Comparison of ENCODE assay signal across 17 mouse cellular contexts in the genomic region with DNA sequence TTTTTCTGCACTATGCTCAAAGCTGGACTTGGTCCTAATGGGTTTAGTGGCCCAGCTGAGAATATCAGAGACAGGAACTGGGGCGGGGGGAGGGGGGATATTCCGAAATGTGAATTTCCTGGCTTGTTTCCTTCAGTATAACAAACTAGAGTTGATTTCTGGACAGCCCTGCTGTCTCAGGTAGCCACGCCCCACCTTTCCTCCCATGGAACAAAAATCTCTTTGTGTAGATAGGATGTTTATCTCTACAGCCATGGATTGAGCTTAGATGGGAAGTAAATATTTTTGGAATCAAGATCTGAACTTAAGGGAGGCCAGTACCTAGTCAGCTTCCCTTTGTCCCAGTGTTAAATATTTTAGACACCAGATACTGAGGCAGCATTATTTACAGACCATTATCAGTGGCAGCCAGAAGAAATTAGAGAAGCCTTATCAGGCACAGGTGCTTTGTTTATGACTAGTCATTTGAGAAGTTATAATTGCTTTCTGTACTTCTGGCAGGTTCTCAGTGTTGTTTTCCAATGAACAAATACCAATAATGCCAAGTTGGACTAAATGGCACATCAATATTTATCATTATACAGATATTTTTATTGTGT.
A peak's percentile ranks its signal among the peaks of the same experiment; 100 is the strongest.
DNase-seq lines count a peak whose midpoint lies in the region; ATAC-seq lines count a peak whose summit lies in the region.
"Had no signal": no experiment of that assay in that cellular context is flagged by ENCODE, and none has a peak within 500 bp of the region (broad histone marks: within the 10 kb centered on the region; RNA-seq: fewer than 3 reads in every experiment).

No protein-coding gene starts in this region.

- WGBS in heart, embryonic 12.5 days: 57% methylated on average over 3 of the region's 3 CpGs
- WGBS in embryonic facial prominence, embryonic 14.5 days: 78% methylated on average over 3 of the region's 3 CpGs
- WGBS in lung, embryonic 16.5 days: 47% methylated on average over 3 of the region's 3 CpGs
- 87% methylated on average over 3 of the region's 3 CpGs for WGBS in hindbrain, embryonic 12.5 days

- no peak overlapping the region for H3K9ac ChIP-seq in heart, embryonic 12.5 days
- H3K9ac ChIP-seq in embryonic facial prominence, embryonic 14.5 days (ENCODE audit: low read depth, low read length): no peak overlapping the region
- H3K9ac ChIP-seq in lung, embryonic 16.5 days (ENCODE audit: low read length): no peak overlapping the region
- no peak overlapping the region for H3K9ac ChIP-seq in hindbrain, embryonic 12.5 days
- H3K9ac ChIP-seq: embryonic facial prominence, embryonic 15.5 days; heart, embryonic 13.5 days; neural tube, embryonic 15.5 days had no signal

- H3K27ac ChIP-seq in heart, embryonic 12.5 days (ENCODE audit: poor library complexity, severe bottlenecking): no peak overlapping the region
- no peak overlapping the region for H3K27ac ChIP-seq in embryonic facial prominence, embryonic 14.5 days (replicated peaks; ENCODE audit: low read depth, low read length)
- no peak overlapping the region for H3K27ac ChIP-seq in lung, embryonic 16.5 days (ENCODE audit: low read length)
- H3K27ac ChIP-seq in hindbrain, embryonic 12.5 days: no peak overlapping the region
- H3K27ac ChIP-seq: embryonic facial prominence, embryonic 15.5 days; heart, embryonic 13.5 days; neural tube, embryonic 15.5 days had no signal

- DNase-seq in heart, adult 11 months: peak; percentile 98
- DNase-seq in embryonic facial prominence, embryonic 14.5 days (ENCODE audit: low spot score): peak; percentile 8
- DNase-seq in heart, postnatal 4 days: peak; percentile 5
- no peak for DNase-seq in right cerebral cortex, postnatal 25 days
- DNase-seq in cerebellum, adult 9-11 months: no peak
- DNase-seq: cerebellum, postnatal 25 days; layer of hippocampus, adult 9-11 months; right cerebral cortex, postnatal 4 days had no signal

- ATAC-seq in heart, embryonic 12.5 days (ENCODE audit: insufficient number of reproducible peaks, low FRiP score): no peak
- ATAC-seq in embryonic facial prominence, embryonic 14.5 days (ENCODE audit: low read depth): no peak
- peak; percentile 72 for ATAC-seq in lung, embryonic 16.5 days (ENCODE audit: low read depth)
- ATAC-seq in hindbrain, embryonic 12.5 days (ENCODE audit: low FRiP score): no peak
- ATAC-seq: forebrain, embryonic 14.5 days; Patski had no signal

- H3K4me2 ChIP-seq in heart, embryonic 12.5 days: no peak overlapping the region
- H3K4me2 ChIP-seq in embryonic facial prominence, embryonic 14.5 days (ENCODE audit: low read depth, low read length): no peak overlapping the region
- H3K4me2 ChIP-seq in lung, embryonic 16.5 days (ENCODE audit: low read depth, low read length): no peak overlapping the region
- no peak overlapping the region for H3K4me2 ChIP-seq in hindbrain, embryonic 12.5 days (replicated peaks)
- H3K4me2 ChIP-seq: embryonic facial prominence, embryonic 15.5 days; heart, embryonic 13.5 days; neural tube, embryonic 15.5 days had no signal

- H3K9me3 ChIP-seq in heart, embryonic 12.5 days (replicated peaks): no peaks in the 10 kb centered on the region
- H3K9me3 ChIP-seq in embryonic facial prominence, embryonic 14.5 days (ENCODE audit: control insufficient read depth, low read length): no peaks in the 10 kb centered on the region
- H3K9me3 ChIP-seq in lung, embryonic 16.5 days (ENCODE audit: control insufficient read depth, low read length): no peaks in the 10 kb centered on the region
- H3K9me3 ChIP-seq in hindbrain, embryonic 12.5 days (replicated peaks): no peaks in the 10 kb centered on the region
- H3K9me3 ChIP-seq: embryonic facial prominence, embryonic 15.5 days; heart, embryonic 13.5 days; neural tube, embryonic 15.5 days had no signal

- H3K27me3 ChIP-seq in heart, embryonic 12.5 days (replicated peaks): no peaks in the 10 kb centered on the region
- H3K27me3 ChIP-seq in embryonic facial prominence, embryonic 14.5 days (replicated peaks; ENCODE audit: control insufficient read depth, insufficient read depth, low read length): no peaks in the 10 kb centered on the region
- no peaks in the 10 kb centered on the region for H3K27me3 ChIP-seq in lung, embryonic 16.5 days (ENCODE audit: control insufficient read depth, insufficient read depth, low read depth, low read length)
- H3K27me3 ChIP-seq in hindbrain, embryonic 12.5 days: no peaks in the 10 kb centered on the region
- H3K27me3 ChIP-seq: CH12.LX; embryonic facial prominence, embryonic 15.5 days; heart, embryonic 13.5 days; neural tube, embryonic 15.5 days had no signal

- no peaks in the 10 kb centered on the region for H3K4me1 ChIP-seq in heart, embryonic 12.5 days (replicated peaks)
- H3K4me1 ChIP-seq in embryonic facial prominence, embryonic 14.5 days (ENCODE audit: control insufficient read depth, insufficient read depth, low read length): no peaks in the 10 kb centered on the region
- H3K4me1 ChIP-seq in lung, embryonic 16.5 days (replicated peaks; ENCODE audit: control insufficient read depth, insufficient read depth, low read length): no peaks in the 10 kb centered on the region
- no peaks in the 10 kb centered on the region for H3K4me1 ChIP-seq in hindbrain, embryonic 12.5 days
- H3K4me1 ChIP-seq: embryonic facial prominence, embryonic 15.5 days; heart, embryonic 13.5 days; neural tube, embryonic 15.5 days had no signal

- no peaks in the 10 kb centered on the region for H3K36me3 ChIP-seq in heart, embryonic 12.5 days
- no peaks in the 10 kb centered on the region for H3K36me3 ChIP-seq in embryonic facial prominence, embryonic 14.5 days (ENCODE audit: control insufficient read depth, insufficient read depth, low read length)
- H3K36me3 ChIP-seq in lung, embryonic 16.5 days (ENCODE audit: control insufficient read depth, insufficient read depth, low read length): no peaks in the 10 kb centered on the region
- H3K36me3 ChIP-seq in hindbrain, embryonic 12.5 days: no peaks in the 10 kb centered on the region
- H3K36me3 ChIP-seq: embryonic facial prominence, embryonic 15.5 days; heart, embryonic 13.5 days; neural tube, embryonic 15.5 days had no signal

- no peak overlapping the region for H3K4me3 ChIP-seq in heart, embryonic 12.5 days
- no peak overlapping the region for H3K4me3 ChIP-seq in embryonic facial prominence, embryonic 14.5 days (ENCODE audit: low read depth, low read length)
- no peak overlapping the region for H3K4me3 ChIP-seq in lung, embryonic 16.5 days (ENCODE audit: low read length)
- no peak overlapping the region for H3K4me3 ChIP-seq in hindbrain, embryonic 12.5 days
- H3K4me3 ChIP-seq: embryonic facial prominence, embryonic 15.5 days; heart, embryonic 13.5 days; neural tube, embryonic 15.5 days had no signal

Comparison
In these comparisons a context has a peak if more than half of its experiments do, and no peak if none do; other contexts are left out.
1. DNase-seq: peak in heart, adult 11 months (single experiment), embryonic facial prominence, embryonic 14.5 days (single experiment) and heart, postnatal 4 days (single experiment); none in right cerebral cortex, postnatal 25 days (single experiment) and cerebellum, adult 9-11 months (single experiment).